Mouse (Mus musculus): ENCODE measurements at regions not wholly inside any gene's neighbourhood (a gene's known extent, or its start where the extent isn't known, plus 50 kb on each side); places are given as distances from the start of the nearest gene placed in this dataset.

GRCm38 (mm10) chr17:85915870-85916269, 227.8 kb upstream of the Six2 start:
- no peak for TF ChIP-seq EP300 (IDR thresholded peaks at IDR 0.05; ENCODE audit: low read depth)
- TF ChIP-seq CTCF (IDR thresholded peaks at IDR 0.05; ENCODE audit: low read depth), result no peak
